Mouse (Mus musculus): ENCODE data around the gene Rwdd4a. TPM values are rescaled to one million over a fixed set of nuclear protein-coding genes. Genes with fewer than 3 reads are reported as not detected.

The Rwdd4a gene
- polyA plus RNA-seq, 1 experiment from 2014 or later = 42.6 TPM

DNA sequence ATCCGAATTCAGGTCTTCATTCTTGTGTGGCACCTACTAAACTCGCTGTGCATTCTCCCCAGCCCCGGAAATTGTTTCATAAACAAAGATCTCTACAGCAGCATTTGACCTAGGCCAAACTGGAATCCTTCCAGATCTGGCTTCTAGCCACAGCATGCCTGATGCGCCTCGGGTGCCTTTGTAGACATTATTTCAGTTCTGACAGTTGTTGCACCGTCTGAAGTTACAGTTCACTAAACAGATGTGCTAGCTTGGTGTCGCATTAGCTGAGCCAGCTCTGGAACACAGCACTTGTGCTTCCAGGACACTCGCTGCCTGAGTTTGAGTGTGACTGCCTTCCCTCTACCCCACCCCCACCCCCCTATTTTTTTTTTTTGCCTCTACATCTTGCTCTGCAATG is 67.2 kb downstream of the Rwdd4a start:
- 81% methylated on average over 8 of the region's 8 CpGs for WGBS (ENCODE audit: insufficient replicate concordance)
- Histone ChIP-seq H3K4me3 (ENCODE audit: low read depth, low read length) (no peak overlapping the region), H3K36me3 (ENCODE audit: control insufficient read depth, insufficient read depth, low read length) (no peaks in the 10 kb centered on the region), H3K4me1 (ENCODE audit: control insufficient read depth, insufficient read depth, low read length) (peaks cover 6% of the 10 kb centered on the region; the same call in 1 of the 2 replicates), H3K27ac (ENCODE audit: low read depth, low read length) (no peak overlapping the region), H3K27me3 (ENCODE audit: control insufficient read depth, insufficient read depth, low read length) (no peaks in the 10 kb centered on the region), H3K9ac (ENCODE audit: low read depth, low read length) (no peak overlapping the region), H3K9me3 (replicated peaks; ENCODE audit: control insufficient read depth, low read length) (no peaks in the 10 kb centered on the region), H3K4me2 (no peak overlapping the region)
- no peak for ATAC-seq (replicated peaks; ENCODE audit: insufficient number of reproducible peaks, low FRiP score, low TSS enrichment)

Small RNAs within 50 kb of the gene (microRNA-seq; reads per million reads assigned to microRNA genes)
- gene Gm27409 (ENCODE audit: borderline number of aligned reads) = not detected

Other genes with a start within 250 kb of the Rwdd4a start
- gene Stox2, start 87.3 kb upstream of the Rwdd4a start, polyA plus RNA-seq (2014; fragmentation: Nextera tagmentation; extraction: Ambion mirVana) = 8.1 and 10.6 TPM in 2 replicates
- 25.1 and 29.3 TPM in 2 replicates for gene Trappc11, start 194 bp upstream of the Rwdd4a start, polyA plus RNA-seq (2014; fragmentation: Nextera tagmentation; extraction: Ambion mirVana)
- gene Ing2, start 141.9 kb downstream of the Rwdd4a start, polyA plus RNA-seq (2014; fragmentation: Nextera tagmentation; extraction: Ambion mirVana) = 6.8 and 10.4 TPM in 2 replicates
- 20.6 and 21.6 TPM in 2 replicates for gene Cdkn2aip, start 180.3 kb downstream of the Rwdd4a start, polyA plus RNA-seq (2014; fragmentation: Nextera tagmentation; extraction: Ambion mirVana)

All from heart, embryonic 11.5 days (tissue).